Mouse (Mus musculus) limb, embryonic 14.5 days (tissue): ENCODE results near the gene Pcnx3. TPM values are rescaled to one million over a fixed set of nuclear protein-coding genes. Genes with fewer than 3 reads are reported as not detected.

Source experiments
- ATAC-seq: fragments of 200-750 bp; cut with Nextera tagmentation; 2 replicates; pipeline ENCODE4 v1.8.0; 2017; ENCODE audit warnings: low read depth, moderate number of reproducible peaks, moderate TSS enrichment; ENCODE audit not compliant: low FRiP score
- DNase-seq: peaks from one replicate; pipeline ENCODE4 v3.0.0-alpha.2; 2015; ENCODE audit warnings: low spot score
- H3K27ac ChIP-seq: fragments of 300-500 bp; sonication (generic); replicated peaks from 2 replicates; pipeline ENCODE4 v1.5.1; 2014; ENCODE audit warnings: low read depth, mild to moderate bottlenecking, low read length, moderate library complexity, mixed read lengths
- H3K27me3 ChIP-seq: fragments of 300-500 bp; sonication (generic); 2 replicates; pipeline ENCODE4 v1.6.1; 2014; ENCODE audit warnings: low read length, mixed read lengths; ENCODE audit not compliant: control insufficient read depth, insufficient read depth
- H3K36me3 ChIP-seq: fragments of 300-500 bp; sonication (generic); 2 replicates; pipeline ENCODE4 v1.6.1; 2014; ENCODE audit warnings: mild to moderate bottlenecking, low read length, moderate library complexity, mixed read lengths; ENCODE audit not compliant: control insufficient read depth, insufficient read depth
- H3K4me1 ChIP-seq: fragments of 300-500 bp; sonication (generic); 2 replicates; pipeline ENCODE4 v1.6.1; 2014; ENCODE audit warnings: antibody characterized with exemption, low read length, mixed read lengths; ENCODE audit not compliant: control insufficient read depth, insufficient read depth
- H3K4me2 ChIP-seq: fragments of 300-500 bp; sonication (generic); replicated peaks from 2 replicates; pipeline ENCODE4 v1.6.1; 2014; ENCODE audit warnings: low read depth, mild to moderate bottlenecking, low read length, moderate library complexity; ENCODE audit not compliant: severe bottlenecking
- H3K4me3 ChIP-seq: fragments of 300-500 bp; sonication (generic); replicated peaks from 2 replicates; pipeline ENCODE4 v1.5.1; 2014; ENCODE audit warnings: low read length
- H3K9ac ChIP-seq: fragments of 300-500 bp; sonication (generic); 2 replicates; pipeline ENCODE4 v1.6.1; 2014; ENCODE audit warnings: mild to moderate bottlenecking, low read depth, low read length, moderate library complexity; ENCODE audit not compliant: severe bottlenecking
- H3K9me3 ChIP-seq: fragments of 300-500 bp; sonication (generic); 2 replicates; pipeline ENCODE4 v1.6.1; 2016; ENCODE audit warnings: low read length; ENCODE audit not compliant: control insufficient read depth
- POLR2A ChIP-seq: fragments of 200-500 bp; IDR thresholded peaks from 2 replicates; pipeline ENCODE4 v1.8.0; 2012; ENCODE audit warnings: inconsistent platforms, mild to moderate bottlenecking, moderate library complexity, borderline replicate concordance; ENCODE audit not compliant: insufficient read depth, insufficient read length; ENCODE audit errors: extremely low read depth
- WGBS: fragments of 180-500 bp; shearing (Covaris S2); extraction: QIAGEN DNeasy Blood & Tissue Kit; methylation state at CpG from one replicate; pipeline ENCODE4 v1.1.7; 2014; 5-methylcytosine and 5-hydroxymethylcytosine counted together
- polyA plus RNA-seq, 2 experiments: library from polyadenylated mRNA; depleted of rRNA in 1 of 2; stranded (reverse) in 1 of 2; unstranded in 1 of 2; fragments of >200 nt; fragmentation: Nextera tagmentation in 1 of 2; extraction: Ambion mirVana in 1 of 2; gene quantifications; 2 replicates each; pipeline versions ENCODE4 v1.2.1 to v1.2.3; 2012 to 2014

Gene Pcnx3
- polyA plus RNA-seq, 2 experiments = 31.8 to 101 TPM

- no peak for ATAC-seq
- H3K36me3 ChIP-seq = peaks cover 65% of the 10 kb centered on the region
These were observed 2.3 kb downstream of the Pcnx3 start for GRCm38 (mm10) chr19:5686437-5686836.

GRCm38 (mm10) chr19:5685861-5686260 lies 2.8 kb downstream of the Pcnx3 start:
- Histone ChIP-seq H3K27me3 (no peaks in the 10 kb centered on the region), H3K4me1 (peaks cover 8% of the 10 kb centered on the region), H3K9ac (no peak overlapping the region), H3K9me3 (no peaks in the 10 kb centered on the region), H3K4me3 (no peak overlapping the region), H3K4me2 (no peak overlapping the region), H3K27ac (no peak overlapping the region), H3K36me3 (peaks cover 65% of the 10 kb centered on the region)
- ATAC-seq (no peak), DNase-seq (no peak)
- no peak for TF ChIP-seq POLR2A
- 95% methylated on average over 11 of the region's 11 CpGs for WGBS

More at GRCm38 (mm10) chr19:5686437-5686836, 2.3 kb downstream of the Pcnx3 start:
- Histone ChIP-seq H3K27me3 (no peaks in the 10 kb centered on the region), H3K9me3 (no peaks in the 10 kb centered on the region), H3K4me3 (no peak overlapping the region), H3K27ac (no peak overlapping the region), H3K4me1 (peaks cover 14% of the 10 kb centered on the region), H3K4me2 (no peak overlapping the region), H3K9ac (no peak overlapping the region)
- 91% methylated on average over 13 of the region's 13 CpGs for WGBS
- no peak for DNase-seq
- no peak for TF ChIP-seq POLR2A

- Histone ChIP-seq H3K4me1 (peaks cover 4% of the 10 kb centered on the region), H3K9ac (no peak overlapping the region), H3K4me2 (no peak overlapping the region), H3K27me3 (no peaks in the 10 kb centered on the region), H3K9me3 (no peaks in the 10 kb centered on the region), H3K4me3 (no peak overlapping the region), H3K36me3 (peaks cover 66% of the 10 kb centered on the region), H3K27ac (no peak overlapping the region)
- no peak for TF ChIP-seq POLR2A
- ATAC-seq (no peak), DNase-seq (no peak)
- WGBS = 96% methylated on average over 19 of the region's 19 CpGs
These were observed 3.3 kb downstream of the Pcnx3 start for GRCm38 (mm10) chr19:5685431-5685830.

- no peak overlapping the region for H3K9ac ChIP-seq
- no peak for TF ChIP-seq POLR2A
- no peak overlapping the region for H3K4me3 ChIP-seq
- H3K4me1 ChIP-seq = no peaks in the 10 kb centered on the region
- ATAC-seq = no peak
- H3K9me3 ChIP-seq = no peaks in the 10 kb centered on the region
- H3K27me3 ChIP-seq = no peaks in the 10 kb centered on the region
- no peak overlapping the region for H3K27ac ChIP-seq
- 90% methylated on average over 13 of the region's 13 CpGs for WGBS
- H3K4me2 ChIP-seq = no peak overlapping the region
- no peak for DNase-seq
- H3K36me3 ChIP-seq = peaks cover 70% of the 10 kb centered on the region
These were observed 3.7 kb downstream of the Pcnx3 start for GRCm38 (mm10) chr19:5684985-5685384.

- WGBS = 90% methylated on average over 12 of the region's 12 CpGs
- H3K9ac ChIP-seq = no peak overlapping the region
- H3K4me3 ChIP-seq = no peak overlapping the region
- ATAC-seq = no peak
- no peaks in the 10 kb centered on the region for H3K4me1 ChIP-seq
- peaks cover 78% of the 10 kb centered on the region for H3K36me3 ChIP-seq
- no peaks in the 10 kb centered on the region for H3K27me3 ChIP-seq
- DNase-seq = no peak
- no peaks in the 10 kb centered on the region for H3K9me3 ChIP-seq
- no peak overlapping the region for H3K27ac ChIP-seq
- TF ChIP-seq POLR2A = no peak
- no peak overlapping the region for H3K4me2 ChIP-seq
These were observed 4.5 kb downstream of the Pcnx3 start for GRCm38 (mm10) chr19:5684236-5684635.

GRCm38 (mm10) chr19:5680432-5680831 lies 8.3 kb downstream of the Pcnx3 start:
- H3K4me1 ChIP-seq = no peaks in the 10 kb centered on the region
- H3K27ac ChIP-seq = no peak overlapping the region
- DNase-seq (no peak), ATAC-seq (no peak)
- no peak overlapping the region for H3K4me2 ChIP-seq
- H3K9me3 ChIP-seq = no peaks in the 10 kb centered on the region
- H3K27me3 ChIP-seq = no peaks in the 10 kb centered on the region
- 85% methylated on average over 4 of the region's 4 CpGs for WGBS
- no peak for TF ChIP-seq POLR2A
- no peak overlapping the region for H3K9ac ChIP-seq
- no peak overlapping the region for H3K4me3 ChIP-seq
- peaks cover 94% of the 10 kb centered on the region for H3K36me3 ChIP-seq
